Mouse (Mus musculus) intestine, embryonic 15.5 days (tissue): Measurements from ENCODE around the gene H1f0. TPM values are rescaled to one million over a fixed set of nuclear protein-coding genes. Genes with fewer than 3 reads are reported as not detected.

Experiments
- ATAC-seq: fragments of 200-750 bp; cut with Nextera tagmentation; 2 replicates; pipeline ENCODE4 v1.8.0; 2017; ENCODE audit warnings: moderate TSS enrichment, moderate library complexity
- H3K27ac ChIP-seq: fragments of 300-500 bp; sonication (generic); 2 replicates; pipeline ENCODE4 v1.5.1; 2015; ENCODE audit warnings: mild to moderate bottlenecking, inconsistent platforms
- H3K27me3 ChIP-seq: fragments of 300-500 bp; sonication (generic); replicated peaks from 2 replicates; pipeline ENCODE4 v1.6.1; 2015; ENCODE audit warnings: inconsistent platforms
- H3K36me3 ChIP-seq: fragments of 300-500 bp; sonication (generic); 2 replicates; pipeline ENCODE4 v1.6.1; 2015; ENCODE audit warnings: inconsistent platforms
- H3K4me1 ChIP-seq: fragments of 300-500 bp; sonication (generic); replicated peaks from 2 replicates; pipeline ENCODE4 v1.6.1; 2015; ENCODE audit warnings: inconsistent platforms
- H3K4me2 ChIP-seq: fragments of 300-500 bp; sonication (generic); replicated peaks from 2 replicates; pipeline ENCODE4 v1.6.1; 2015; ENCODE audit warnings: mild to moderate bottlenecking, inconsistent platforms
- H3K4me3 ChIP-seq: fragments of 300-500 bp; sonication (generic); replicated peaks from 2 replicates; pipeline ENCODE4 v1.5.1; 2015; ENCODE audit warnings: inconsistent platforms
- H3K9ac ChIP-seq: fragments of 300-500 bp; sonication (generic); 2 replicates; pipeline ENCODE4 v1.6.1; 2015; ENCODE audit warnings: inconsistent platforms
- H3K9me3 ChIP-seq: fragments of 300-500 bp; sonication (generic); 2 replicates; pipeline ENCODE4 v1.6.1; 2016; ENCODE audit warnings: inconsistent platforms
- WGBS: fragments of 180-500 bp; shearing (Covaris S2); methylation state at CpG from one replicate; pipeline ENCODE4 v1.1.7; 2015; 5-methylcytosine and 5-hydroxymethylcytosine counted together
- polyA plus RNA-seq: library from polyadenylated mRNA; unstranded; fragments of >200 nt; fragmentation: Nextera tagmentation; extraction: Ambion mirVana; gene quantifications from 2 replicates; pipeline ENCODE4 v1.2.1, GENCODE M21; 2015

H1f0 gene
- polyA plus RNA-seq, 1 experiment from 2014 or later: 523 TPM

- WGBS: under 1% methylated on average over 105 of the region's 105 CpGs
- H3K27ac ChIP-seq: 0 out of 2 replicates have a peak overlapping the region, but pooled peaks have one; percentile 30
- peaks cover 50% of the 10 kb centered on the region for H3K4me1 ChIP-seq
- H3K4me2 ChIP-seq: peak overlapping the region; percentile 98
- no peaks in the 10 kb centered on the region for H3K9me3 ChIP-seq
- H3K9ac ChIP-seq: peak overlapping the region; percentile 62
- ATAC-seq: 0 out of 2 replicates have a peak, but pooled peaks have one; percentile 7
- H3K4me3 ChIP-seq: peak overlapping the region; percentile 53
- H3K36me3 ChIP-seq: no peaks in the 10 kb centered on the region
- peaks cover 28% of the 10 kb centered on the region for H3K27me3 ChIP-seq
Measured at GRCm38 (mm10) chr15:79042721-79043491, 14.7 kb downstream of the H1f0 start.

GRCm38 (mm10) chr15:79044837-79045236, 16.6 kb downstream of the H1f0 start:
- peak overlapping the region; percentile 15; the same call in 1 of the 2 replicates for H3K4me2 ChIP-seq
- no peak overlapping the region for H3K9ac ChIP-seq

GRCm38 (mm10) chr15:79048186-79048585, 19.9 kb downstream of the H1f0 start:
- ATAC-seq: no peak
- Histone ChIP-seq H3K27me3 (peaks cover 5% of the 10 kb centered on the region; the same call in 1 of the 2 replicates), H3K27ac (no peak overlapping the region), H3K9ac (no peak overlapping the region), H3K4me3 (no peak overlapping the region), H3K4me2 (no peak overlapping the region), H3K36me3 (peaks cover 5% of the 10 kb centered on the region), H3K9me3 (no peaks in the 10 kb centered on the region), H3K4me1 (peaks cover 27% of the 10 kb centered on the region)
- 49% methylated on average over 4 of the region's 4 CpGs for WGBS

More at GRCm38 (mm10) chr15:79044837-79045236, 16.6 kb downstream of the H1f0 start:
- Histone ChIP-seq H3K27ac (peak overlapping the region; percentile 58), H3K4me3 (no peak overlapping the region), H3K27me3 (peaks cover 28% of the 10 kb centered on the region), H3K4me1 (peaks cover 39% of the 10 kb centered on the region), H3K9me3 (no peaks in the 10 kb centered on the region), H3K36me3 (no peaks in the 10 kb centered on the region)
- peak; percentile 83 for ATAC-seq
- WGBS: 12% methylated on average over 4 of the region's 4 CpGs

- Histone ChIP-seq H3K9ac (no peak overlapping the region), H3K4me1 (peaks cover 14% of the 10 kb centered on the region), H3K36me3 (peaks cover 25% of the 10 kb centered on the region), H3K27me3 (no peaks in the 10 kb centered on the region), H3K27ac (peak overlapping the region; percentile 70; the same call in 1 of the 2 replicates), H3K9me3 (no peaks in the 10 kb centered on the region), H3K4me2 (no peak overlapping the region), H3K4me3 (no peak overlapping the region)
- WGBS: 62% methylated on average over 9 of the region's 9 CpGs
- peak; percentile 16 for ATAC-seq
Measured at GRCm38 (mm10) chr15:79050160-79050845, 22.1 kb downstream of the H1f0 start.

- no peak overlapping the region for H3K4me3 ChIP-seq
- peak; percentile 11; the same call in 1 of the 2 replicates for ATAC-seq
- no peaks in the 10 kb centered on the region for H3K9me3 ChIP-seq
- H3K36me3 ChIP-seq: peaks cover 31% of the 10 kb centered on the region
- H3K9ac ChIP-seq: 0 out of 2 replicates have a peak overlapping the region, but pooled peaks have one; percentile 6
- peak overlapping the region; percentile 70 for H3K27ac ChIP-seq
- peak overlapping the region; percentile 10; the same call in 1 of the 2 replicates for H3K4me2 ChIP-seq
- H3K27me3 ChIP-seq: no peaks in the 10 kb centered on the region
- WGBS: 77% methylated on average over 2 of the region's 2 CpGs
- peaks cover 11% of the 10 kb centered on the region for H3K4me1 ChIP-seq
Measured at GRCm38 (mm10) chr15:79050964-79051363, 22.7 kb downstream of the H1f0 start.

- 59% methylated on average over 13 of the region's 13 CpGs for WGBS
- H3K9me3 ChIP-seq: no peaks in the 10 kb centered on the region
- peak overlapping the region; percentile 10; the same call in 1 of the 2 replicates for H3K4me2 ChIP-seq
- ATAC-seq: peak; percentile 89
- H3K27ac ChIP-seq: peak overlapping the region; percentile 70
- no peak overlapping the region for H3K4me3 ChIP-seq
- H3K9ac ChIP-seq: 0 out of 2 replicates have a peak overlapping the region, but pooled peaks have one; percentile 6
- peaks cover 11% of the 10 kb centered on the region for H3K4me1 ChIP-seq
- H3K36me3 ChIP-seq: peaks cover 39% of the 10 kb centered on the region
- H3K27me3 ChIP-seq: no peaks in the 10 kb centered on the region
Measured at GRCm38 (mm10) chr15:79051461-79052360, 23.5 kb downstream of the H1f0 start.

- Histone ChIP-seq H3K9ac (no peak overlapping the region), H3K4me2 (no peak overlapping the region), H3K27ac (peak overlapping the region; percentile 70; the same call in 1 of the 2 replicates), H3K36me3 (peaks cover 43% of the 10 kb centered on the region), H3K4me3 (no peak overlapping the region), H3K4me1 (peaks cover 11% of the 10 kb centered on the region), H3K27me3 (no peaks in the 10 kb centered on the region), H3K9me3 (no peaks in the 10 kb centered on the region)
- 81% methylated on average over 2 of the region's 2 CpGs for WGBS
- no peak for ATAC-seq
Measured at GRCm38 (mm10) chr15:79052366-79052765, 24.1 kb downstream of the H1f0 start.

GRCm38 (mm10) chr15:79056601-79057000, 28.4 kb downstream of the H1f0 start:
- WGBS: 87% methylated on average over 7 of the region's 7 CpGs
- no peaks in the 10 kb centered on the region for H3K9me3 ChIP-seq
- no peak overlapping the region for H3K4me3 ChIP-seq
- H3K36me3 ChIP-seq: peaks cover 49% of the 10 kb centered on the region
- no peaks in the 10 kb centered on the region for H3K27me3 ChIP-seq
- no peak overlapping the region for H3K4me2 ChIP-seq
- ATAC-seq: no peak
- H3K27ac ChIP-seq: no peak overlapping the region
- H3K9ac ChIP-seq: no peak overlapping the region
- 0 out of 2 replicates have a peak, but pooled peaks cover 7% of the 10 kb centered on the region for H3K4me1 ChIP-seq

- Histone ChIP-seq H3K9me3 (no peaks in the 10 kb centered on the region), H3K36me3 (peaks cover 46% of the 10 kb centered on the region), H3K9ac (no peak overlapping the region), H3K27me3 (no peaks in the 10 kb centered on the region), H3K4me3 (no peak overlapping the region), H3K4me2 (no peak overlapping the region), H3K27ac (no peak overlapping the region), H3K4me1 (0 out of 2 replicates have a peak, but pooled peaks cover 7% of the 10 kb centered on the region)
- no peak for ATAC-seq
- 84% methylated on average over 6 of the region's 6 CpGs for WGBS
Measured at GRCm38 (mm10) chr15:79057850-79058249, 29.6 kb downstream of the H1f0 start.

GRCm38 (mm10) chr15:79060887-79061565, 32.8 kb downstream of the H1f0 start:
- Histone ChIP-seq H3K9me3 (no peaks in the 10 kb centered on the region), H3K36me3 (peaks cover 17% of the 10 kb centered on the region), H3K4me3 (no peak overlapping the region), H3K27me3 (no peaks in the 10 kb centered on the region), H3K27ac (no peak overlapping the region), H3K4me2 (peak overlapping the region; percentile 28; the same call in 1 of the 2 replicates), H3K9ac (no peak overlapping the region), H3K4me1 (peaks cover 18% of the 10 kb centered on the region; the same call in 1 of the 2 replicates)
- no peak for ATAC-seq
- WGBS: 80% methylated on average over 14 of the region's 14 CpGs
